Mouse (Mus musculus): Measurements from ENCODE around the gene Apbb2.

Apbb2 gene

DNA sequence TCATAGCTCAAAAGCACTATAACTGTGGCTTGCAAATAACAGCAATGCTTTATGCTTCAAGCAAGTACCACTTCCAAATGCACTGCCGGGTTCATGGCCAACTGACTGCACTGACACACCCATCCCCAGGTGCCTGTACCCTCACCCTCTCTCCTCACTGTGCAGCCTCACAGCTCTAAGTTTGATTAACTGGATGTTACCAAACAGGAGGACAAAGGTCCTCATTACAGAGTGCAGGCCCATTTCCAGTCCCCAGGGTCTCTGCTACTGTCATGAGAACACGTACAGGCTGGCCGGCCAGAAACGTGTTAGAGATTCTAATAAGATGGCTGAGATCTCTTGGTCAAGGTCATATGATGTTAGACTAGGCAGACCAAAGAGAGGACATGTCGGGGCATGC lies 147.7 kb downstream of the Apbb2 start:
- DNase-seq: peak; percentile 34 to 37

GRCm38 (mm10) chr5:66469685-66470084 lies 148.9 kb downstream of the Apbb2 start:
- peak; percentile 78 to 80 for DNase-seq

GRCm38 (mm10) chr5:66468331-66469001 lies 150.1 kb downstream of the Apbb2 start:
- no peak for DNase-seq

- peak in 1 of 2 experiments; percentile 28 for DNase-seq
Measured at GRCm38 (mm10) chr5:66462665-66463064, 155.9 kb downstream of the Apbb2 start.

GRCm38 (mm10) chr5:66458851-66459250 lies 159.7 kb downstream of the Apbb2 start:
- peak; percentile 64 to 66 for DNase-seq

- DNase-seq: peak; percentile 67 to 76
Measured at GRCm38 (mm10) chr5:66455271-66455670, 163.3 kb downstream of the Apbb2 start.

GRCm38 (mm10) chr5:66454826-66455225 lies 163.8 kb downstream of the Apbb2 start:
- DNase-seq: no peak

GRCm38 (mm10) chr5:66453106-66453505 lies 165.5 kb downstream of the Apbb2 start:
- no peak for DNase-seq

DNA sequence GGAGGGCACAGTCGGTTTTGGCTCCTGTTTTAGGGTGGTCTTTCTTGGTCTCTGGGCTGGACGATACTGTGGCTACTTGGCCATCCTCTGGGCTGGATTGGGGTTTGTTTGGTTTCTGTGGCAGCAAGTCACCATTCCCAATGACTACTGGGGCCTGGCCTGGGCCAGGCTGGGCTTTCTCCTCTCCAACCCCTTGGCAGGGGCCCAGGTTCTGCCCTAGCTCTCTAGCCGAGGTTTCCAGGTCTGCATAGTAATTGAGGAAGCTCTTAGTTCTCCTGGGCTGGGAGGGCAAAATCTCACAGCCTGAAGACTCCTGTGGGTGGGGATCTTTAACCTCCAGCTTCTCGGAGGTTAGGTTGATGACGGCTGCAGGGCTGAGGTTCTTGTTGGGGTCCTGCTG lies 167.0 kb downstream of the Apbb2 start:
- DNase-seq: peak; percentile 62 to 83

DNA sequence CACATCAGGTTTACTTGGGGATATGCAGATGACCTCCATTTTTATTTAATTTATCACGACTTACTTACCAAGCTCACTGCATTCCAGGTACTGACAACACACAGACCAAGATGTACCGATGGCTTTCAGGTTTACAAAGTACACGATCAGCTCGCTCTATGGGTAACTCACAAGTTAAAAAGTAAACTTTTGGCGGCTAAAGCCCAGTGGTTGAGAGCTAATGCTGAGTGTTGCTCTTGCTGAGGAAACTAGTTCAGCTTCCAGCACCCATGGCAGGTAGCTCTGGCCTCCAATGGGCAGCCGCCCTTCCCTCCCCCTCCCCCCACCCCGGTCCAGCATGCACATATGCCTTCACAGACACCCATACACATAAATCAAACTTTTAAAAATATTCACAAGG lies 173.1 kb downstream of the Apbb2 start:
- peak in 1 of 2 experiments; percentile 45 for DNase-seq

DNA sequence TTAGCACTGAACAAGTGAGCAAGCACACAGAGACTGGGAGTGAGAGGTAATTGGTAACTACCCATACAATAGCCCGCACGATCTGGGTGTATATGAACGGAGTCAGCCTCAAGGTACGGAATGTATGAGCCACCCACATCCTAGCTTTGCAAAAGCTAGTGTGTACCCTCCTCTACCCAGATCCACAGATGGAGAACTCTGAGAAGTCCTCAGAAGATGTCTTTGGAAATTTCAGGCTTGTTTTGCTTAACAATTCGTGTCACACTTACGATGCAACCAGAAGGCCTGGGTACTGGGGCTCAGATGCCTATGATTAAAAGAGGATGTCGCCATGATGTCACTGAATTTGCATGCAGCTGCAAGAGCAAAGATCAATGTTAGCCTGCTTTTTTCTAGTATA lies 176.3 kb downstream of the Apbb2 start:
- no peak for DNase-seq

DNA sequence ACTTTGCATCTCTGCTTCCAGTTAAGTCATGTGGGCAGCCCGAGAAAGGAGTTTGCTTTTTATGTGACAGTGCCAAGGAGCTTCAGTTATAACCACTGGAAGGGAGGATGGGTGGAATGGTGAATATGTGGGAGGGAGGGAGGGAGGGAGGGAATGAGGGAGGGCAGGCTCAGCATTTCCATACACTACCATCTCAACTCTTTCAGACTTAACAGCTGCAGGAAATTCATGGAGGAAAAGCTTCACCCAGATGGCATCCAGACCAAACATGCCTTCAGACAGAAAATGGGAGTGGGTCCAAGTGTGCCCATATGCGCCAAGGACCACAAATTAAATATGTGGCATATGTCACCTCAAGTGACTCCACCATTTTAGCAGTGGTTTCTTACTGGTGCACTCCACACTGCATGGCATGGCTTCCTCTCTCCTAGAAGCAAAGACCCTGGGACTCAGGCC lies 181.8 kb downstream of the Apbb2 start:
- no peak for DNase-seq

GRCm38 (mm10) chr5:66435158-66435557 lies 183.4 kb downstream of the Apbb2 start:
- no peak for DNase-seq

DNA sequence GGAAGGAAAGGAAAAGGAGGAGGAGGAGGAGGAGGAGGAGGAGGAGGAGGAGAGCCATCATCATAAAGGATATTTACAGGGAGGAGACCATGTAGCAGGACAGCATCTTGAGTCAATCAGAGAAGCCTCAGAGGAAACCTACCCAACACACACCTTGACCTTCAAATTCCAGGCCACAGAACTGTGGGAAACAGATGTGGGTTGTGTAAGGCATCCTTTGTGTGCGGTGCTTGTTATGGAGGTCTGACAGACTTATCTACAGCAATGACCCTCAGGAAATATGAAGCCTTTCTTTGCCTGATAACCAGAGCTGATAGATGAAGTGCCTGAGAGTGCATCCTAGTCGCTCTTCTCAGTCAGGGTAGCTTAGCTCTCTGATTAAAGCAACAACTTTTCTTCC lies 189.5 kb downstream of the Apbb2 start:
- DNase-seq: no peak

GRCm38 (mm10) chr5:66428071-66428470 lies 190.5 kb downstream of the Apbb2 start:
- DNase-seq: no peak

DNA sequence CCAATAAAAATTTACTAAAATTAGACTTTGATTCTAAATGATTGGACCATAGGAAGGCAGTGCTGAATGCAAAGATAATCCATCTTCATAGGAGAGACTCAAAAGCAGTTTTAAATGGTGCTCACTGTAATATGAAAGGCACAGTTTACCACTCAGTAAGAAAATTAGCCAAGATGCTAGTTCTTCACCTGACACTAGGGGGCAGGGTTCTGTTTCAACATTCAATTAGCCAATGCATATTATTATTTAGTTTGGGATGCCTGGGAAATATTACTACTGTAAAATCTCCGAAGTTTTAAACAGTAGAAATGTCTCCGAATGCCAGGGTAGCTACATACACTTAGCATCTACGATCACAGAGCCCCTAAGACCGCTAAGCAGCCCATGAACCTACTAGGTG lies 194.7 kb downstream of the Apbb2 start:
- peak; percentile 52 to 62 for DNase-seq

DNA sequence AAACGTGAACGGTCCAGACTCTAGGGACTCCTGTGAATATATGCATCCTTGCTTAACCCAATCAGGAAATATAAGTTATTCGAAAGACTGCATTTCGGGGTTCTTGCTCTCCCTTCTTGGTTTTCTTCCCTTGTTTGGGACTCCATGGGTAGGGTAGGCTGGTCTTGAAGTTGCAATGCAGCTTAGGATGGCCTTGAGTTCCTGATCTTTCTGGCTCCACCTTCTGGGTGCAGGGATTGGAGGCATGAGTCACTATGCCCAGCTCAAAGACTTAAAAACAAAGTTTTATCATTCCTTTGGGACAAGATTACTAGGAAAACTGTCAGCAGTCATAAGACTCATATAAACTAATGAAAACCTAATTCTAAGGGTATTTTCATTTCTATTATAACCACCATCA lies 195.1 kb downstream of the Apbb2 start:
- DNase-seq: no peak

DNA sequence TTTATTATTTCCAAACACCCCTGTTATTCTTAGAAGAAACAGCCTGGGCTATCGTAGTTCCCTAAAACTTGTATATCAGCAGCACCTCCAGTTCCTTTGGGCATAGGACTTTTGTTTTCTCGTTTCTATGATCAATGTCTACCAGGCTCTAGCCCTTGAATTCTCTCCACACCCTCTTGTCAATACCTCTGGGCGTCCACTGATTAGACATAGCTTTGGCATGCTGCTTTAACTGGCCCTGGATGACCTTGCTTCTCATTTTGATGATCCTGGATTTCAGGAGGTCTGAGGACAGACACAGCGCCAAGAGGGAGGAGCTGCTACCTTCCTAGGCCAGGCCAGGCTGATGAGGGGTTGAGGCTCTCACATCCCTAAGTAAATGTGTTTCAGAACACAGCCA lies 196.6 kb downstream of the Apbb2 start:
- DNase-seq: no peak

DNA sequence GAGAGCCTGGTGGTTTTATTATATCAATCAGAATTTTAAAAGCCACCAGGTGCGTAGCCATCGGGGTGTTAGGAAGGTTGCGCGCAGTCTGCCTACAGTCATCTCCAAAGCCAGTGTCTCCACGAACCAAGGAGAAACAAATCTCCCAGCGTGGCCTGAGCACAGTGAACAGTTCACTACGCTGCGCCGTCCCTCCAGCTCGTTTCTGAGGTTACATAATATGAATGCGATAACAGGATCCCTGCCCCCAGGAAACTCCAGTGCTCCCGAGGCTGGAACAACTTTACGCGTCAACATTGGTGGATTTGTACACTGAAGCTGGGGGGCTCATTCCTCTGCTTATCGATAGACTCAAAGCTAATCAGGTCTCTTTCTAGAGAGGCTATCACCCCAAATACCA lies 197.4 kb downstream of the Apbb2 start:
- no peak for DNase-seq

DNA sequence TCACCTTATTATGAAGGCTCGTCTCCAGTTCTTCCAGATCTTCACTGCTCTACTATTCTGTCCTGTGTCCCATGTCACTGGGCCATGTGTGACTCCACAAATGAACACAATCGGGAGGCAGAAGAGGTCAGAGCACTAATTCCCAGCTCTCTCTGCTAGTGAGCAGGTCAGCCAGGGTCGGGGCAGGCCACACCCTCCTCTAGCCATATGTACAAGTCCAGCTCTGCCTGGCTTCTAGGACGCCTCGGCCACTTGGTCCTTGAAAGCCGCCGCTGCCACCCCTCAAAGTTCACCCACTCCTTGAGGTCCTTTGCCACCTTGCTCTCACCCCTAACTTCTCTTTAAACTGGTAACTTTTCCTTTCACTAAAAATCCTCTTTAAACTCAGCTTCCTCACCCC lies 198.6 kb downstream of the Apbb2 start:
- no peak for DNase-seq

DNA sequence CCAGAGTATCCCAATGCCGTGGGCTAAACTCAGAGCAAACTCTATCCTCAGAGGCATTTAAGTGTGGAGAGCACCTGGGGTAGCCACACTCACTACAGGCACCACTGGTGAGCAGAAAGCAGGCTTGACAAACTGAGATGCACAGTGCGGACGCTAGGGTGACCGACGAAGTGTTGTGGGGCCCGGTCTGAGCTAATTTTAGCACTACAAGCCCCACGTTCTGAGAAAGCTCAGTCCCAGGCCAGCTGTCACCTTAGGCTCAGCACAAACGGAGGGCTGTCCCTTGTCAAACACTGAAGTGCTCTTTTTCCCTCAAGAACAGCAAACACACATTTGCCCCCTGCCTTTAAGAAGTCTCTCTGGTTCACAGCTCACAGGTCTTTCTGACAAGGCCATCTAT lies 201.3 kb downstream of the Apbb2 start:
- no peak for DNase-seq

DNA sequence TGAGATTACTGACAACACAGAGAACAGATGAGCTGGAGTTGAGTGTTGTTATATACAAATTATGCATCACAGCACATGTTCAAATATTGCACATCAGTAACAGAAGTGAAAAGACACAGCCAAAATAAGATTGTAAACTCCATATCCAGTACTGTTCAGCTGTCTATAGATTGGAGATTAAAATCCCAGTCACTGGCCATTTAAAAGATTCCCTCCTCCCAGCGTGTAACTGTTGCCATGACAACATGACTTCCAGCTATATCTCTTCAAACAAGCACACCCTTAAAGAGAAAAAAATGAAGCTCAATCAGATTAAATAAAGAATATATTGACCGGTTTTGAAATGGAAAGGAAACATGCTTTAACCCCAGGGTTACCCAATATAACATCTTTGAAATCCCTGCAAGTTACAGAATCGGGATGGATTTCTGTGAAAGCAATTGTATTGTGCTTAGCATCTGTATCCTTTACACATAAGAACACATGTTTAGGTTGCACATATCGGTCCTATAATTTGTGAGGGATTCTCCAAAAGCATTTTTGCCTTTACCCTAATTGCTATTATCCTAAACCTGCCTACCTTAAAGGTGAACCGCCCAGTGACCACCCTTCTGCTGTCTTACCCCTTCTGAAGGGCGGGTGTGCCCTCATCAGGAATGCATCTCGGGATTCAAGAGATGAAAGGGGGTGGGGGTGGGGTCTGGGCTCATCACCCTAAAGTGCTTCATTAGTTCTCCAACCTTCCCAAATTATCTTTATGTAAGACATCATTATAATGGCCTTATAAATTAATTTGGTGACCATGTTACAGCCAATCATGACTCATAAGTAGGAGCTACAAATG lies 202.7 kb downstream of the Apbb2 start:
- no peak for DNase-seq

- DNase-seq: no peak
Measured at GRCm38 (mm10) chr5:66415033-66415697, 203.4 kb downstream of the Apbb2 start.

GRCm38 (mm10) chr5:66413402-66413801 lies 205.2 kb downstream of the Apbb2 start:
- no peak for DNase-seq

Data from kidney, postnatal 36 days (tissue).